Mouse (Mus musculus): Measurements from ENCODE around the gene Raet1e.
"Not testable (repeated sequence)": the region's sequence is repeated elsewhere in the genome, so short reads cannot be mapped to it uniquely, and the experiment has no call there.

DNA sequence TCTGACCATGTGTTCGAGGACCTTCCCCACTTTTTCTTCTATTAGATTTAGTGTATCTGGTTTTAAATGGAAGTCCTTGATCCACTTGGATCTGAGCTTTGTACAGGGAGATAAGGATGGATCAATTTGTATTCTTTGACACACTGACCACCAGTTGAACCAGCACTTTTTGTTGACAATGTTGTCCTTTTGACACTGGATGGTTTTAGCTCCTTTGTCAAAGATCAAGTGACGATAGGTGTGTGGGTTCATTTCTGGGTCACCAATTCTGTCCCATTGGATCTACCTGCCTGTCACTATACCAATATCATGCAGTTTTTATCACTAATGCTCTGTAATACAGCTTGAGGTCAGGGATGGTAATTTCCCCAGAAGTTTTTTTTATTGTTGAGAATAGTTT lies 18.1 kb downstream of the Raet1e start:
- TF ChIP-seq CTCF, EP300 (IDR thresholded peaks at IDR 0.05; ENCODE audit: low read depth): not testable (repeated sequence)
